Mouse (Mus musculus) forebrain, embryonic 11.5 days (tissue): ENCODE data around the gene Mras. TPM values are rescaled to one million over a fixed set of nuclear protein-coding genes. Genes with fewer than 3 reads are reported as not detected.

Experiments
- polyA plus RNA-seq: library from polyadenylated mRNA; unstranded; fragments of >200 nt; fragmentation: Nextera tagmentation; extraction: Ambion mirVana; gene quantifications from 2 replicates; pipeline ENCODE4 v1.2.1, GENCODE M21; 2014

Mras gene
- polyA plus RNA-seq, 1 experiment from 2014 or later: 16.8 TPM

Other genes starting within 250 kb of the Mras start
- not detected in 2 replicates for gene Faiml, start 200.1 kb downstream of the Mras start, polyA plus RNA-seq
- 51.0 and 57.5 TPM in 2 replicates for gene Cep70, start 194.0 kb downstream of the Mras start, polyA plus RNA-seq
- gene Esyt3, start 78.8 kb downstream of the Mras start, polyA plus RNA-seq: 0.35 TPM in 2 replicates
- gene Nme9, start 14.1 kb upstream of the Mras start, polyA plus RNA-seq: not detected in 2 replicates
- 38.9 and 39.9 TPM in 2 replicates for gene Armc8, start 131.5 kb upstream of the Mras start, polyA plus RNA-seq
- gene Dbr1, start 138.4 kb upstream of the Mras start, polyA plus RNA-seq: 37.2 and 39.8 TPM in 2 replicates
- gene A4gnt, start 175.1 kb upstream of the Mras start, polyA plus RNA-seq: not detected in 2 replicates
- 21.4 and 21.7 TPM in 2 replicates for gene Dzip1l, start 192.1 kb upstream of the Mras start, polyA plus RNA-seq